Mouse (Mus musculus) embryo, embryonic 11 days (tissue): ENCODE results near the gene Tnfaip1.
"Not testable (repeated sequence)": the region's sequence is repeated elsewhere in the genome, so short reads cannot be mapped to it uniquely, and the experiment has no call there.

Experiments used
- DNase-seq: peaks from one replicate; pipeline ENCODE4 v3.0.0-alpha.2; 2015

The Tnfaip1 gene

DNA sequence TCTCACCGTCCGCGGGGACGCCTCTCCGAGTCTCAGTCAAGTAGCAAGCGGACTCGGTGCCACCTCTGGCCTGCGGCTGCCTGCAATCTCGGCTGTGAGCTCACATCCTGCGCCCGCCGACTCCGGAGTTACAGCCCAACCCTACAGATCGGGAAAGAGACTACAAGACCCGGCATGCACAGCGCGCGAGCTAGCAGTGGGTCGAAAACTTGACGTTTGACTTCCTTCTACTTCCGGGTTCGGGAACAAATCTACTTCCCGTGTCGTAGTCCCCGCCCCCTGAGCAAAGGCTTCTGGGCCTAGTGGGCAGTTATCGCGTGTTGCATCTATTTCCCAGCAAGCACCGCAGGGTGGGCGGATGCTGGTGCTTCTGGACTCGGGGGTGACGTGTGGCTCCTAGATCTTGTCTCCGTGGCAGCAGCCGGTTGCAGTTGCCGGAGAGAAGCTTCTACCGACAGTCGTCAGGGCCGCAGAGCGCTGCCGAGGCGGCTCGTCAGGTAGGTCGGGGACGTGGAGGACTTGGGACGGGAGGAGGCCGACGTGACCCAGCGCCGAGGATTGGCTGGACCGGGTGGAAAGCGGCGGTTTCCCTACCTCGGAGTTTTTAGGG, at the start of gene Tnfaip1, which contains the start of gene Ift20:
Tnfaip1 (minus strand) TSS at position 253 of the 610 bp plus-strand sequence.
Ift20 (plus strand) TSS at position 282 of the 610 bp plus-strand sequence.
- peak; percentile 99 for DNase-seq

DNA sequence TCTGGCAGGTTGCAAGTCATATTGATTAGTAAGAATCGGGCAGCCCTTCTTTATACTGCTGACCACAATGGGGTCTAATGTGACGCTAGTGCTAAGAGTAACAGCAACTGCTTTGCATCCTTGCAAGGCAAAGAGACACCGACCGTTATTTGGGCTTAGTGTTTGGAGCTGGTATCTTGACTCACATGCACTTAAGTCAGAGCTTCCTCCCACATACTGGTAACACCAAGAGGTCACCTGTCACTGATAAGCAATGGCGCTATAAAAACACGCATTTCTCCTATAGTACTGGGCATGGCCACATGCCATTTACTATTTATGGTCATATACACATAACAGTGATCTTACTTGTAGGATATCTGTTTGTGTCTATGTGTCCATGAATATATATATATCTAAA, 46.7 kb upstream of the Tnfaip1 start:
- DNase-seq: no peak

DNA sequence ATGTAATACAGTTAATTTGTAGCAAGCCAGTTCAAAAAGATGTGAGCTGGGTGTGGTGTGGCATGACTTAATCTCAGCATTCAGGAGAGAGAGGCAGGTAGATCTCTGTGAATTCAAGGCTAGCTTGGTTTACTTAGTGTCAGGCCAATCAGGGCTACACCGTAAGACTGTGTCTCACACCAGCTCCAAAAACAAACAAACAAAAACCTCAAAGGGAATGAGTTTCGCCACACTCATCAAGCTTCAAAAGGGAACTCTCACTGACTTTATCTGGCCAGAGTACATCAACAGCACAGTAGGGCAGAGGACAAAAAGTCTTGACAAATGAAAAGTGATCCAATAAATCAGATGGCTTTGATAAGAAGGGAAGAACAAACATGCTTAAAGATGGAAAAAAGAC, 38.8 kb upstream of the Tnfaip1 start:
- no peak for DNase-seq

DNA sequence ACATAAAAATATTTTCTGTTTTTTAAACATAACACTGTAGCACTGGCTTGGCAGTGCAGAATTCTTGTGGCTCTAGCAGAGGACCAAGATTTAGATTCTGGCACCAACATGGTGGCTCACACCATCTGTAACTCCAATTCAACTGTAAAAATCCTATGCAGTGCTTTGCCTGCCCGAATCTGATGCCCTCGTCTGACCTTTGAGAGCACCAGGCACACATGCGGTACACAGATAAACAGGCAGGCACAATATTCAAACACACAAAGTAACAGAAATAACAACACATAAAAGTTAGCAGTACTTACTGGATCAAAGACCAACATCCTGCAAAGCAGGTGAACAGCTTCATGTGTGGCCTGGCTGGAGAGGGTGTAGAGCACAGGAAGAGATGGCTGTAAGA, 38.4 kb upstream of the Tnfaip1 start:
- DNase-seq: no peak

DNA sequence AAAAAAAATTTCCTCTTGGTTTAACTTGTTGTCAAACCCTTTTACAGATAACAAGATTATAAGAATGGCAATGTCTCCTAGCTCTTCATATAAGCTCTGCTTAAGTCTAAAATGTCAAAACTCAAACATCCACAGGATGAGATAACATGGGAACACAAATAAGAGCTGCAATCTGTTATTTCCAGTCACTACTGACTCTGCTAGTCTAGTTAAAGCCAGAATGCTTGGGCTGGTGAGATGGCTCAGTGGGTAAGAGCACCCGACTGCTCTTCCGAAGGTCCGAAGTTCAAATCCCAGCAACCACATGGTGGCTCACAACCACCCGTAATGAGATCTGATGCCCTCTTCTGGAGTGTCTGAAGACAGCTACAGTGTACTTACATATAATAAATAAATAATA, 37.9 kb upstream of the Tnfaip1 start:
- DNase-seq: not testable (repeated sequence)

DNA sequence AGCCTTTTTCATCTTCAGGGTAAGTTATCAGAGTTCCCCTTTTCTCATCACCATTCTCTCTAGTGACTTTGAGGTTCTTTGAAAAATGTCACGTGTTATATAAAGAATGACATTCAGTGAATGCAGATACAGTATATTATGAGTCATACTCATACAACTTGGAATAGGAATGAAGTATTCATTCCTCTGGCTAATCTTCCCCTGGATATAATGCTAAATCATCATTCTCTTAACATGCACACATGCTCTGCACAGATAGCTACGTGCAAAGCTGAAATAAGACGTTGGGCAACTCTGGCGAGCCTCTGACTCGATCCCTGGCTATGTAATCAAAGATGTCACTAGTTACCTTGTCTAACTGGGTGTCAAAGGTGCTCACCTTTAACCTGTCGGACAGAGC, 35.7 kb upstream of the Tnfaip1 start:
- no peak for DNase-seq

DNA sequence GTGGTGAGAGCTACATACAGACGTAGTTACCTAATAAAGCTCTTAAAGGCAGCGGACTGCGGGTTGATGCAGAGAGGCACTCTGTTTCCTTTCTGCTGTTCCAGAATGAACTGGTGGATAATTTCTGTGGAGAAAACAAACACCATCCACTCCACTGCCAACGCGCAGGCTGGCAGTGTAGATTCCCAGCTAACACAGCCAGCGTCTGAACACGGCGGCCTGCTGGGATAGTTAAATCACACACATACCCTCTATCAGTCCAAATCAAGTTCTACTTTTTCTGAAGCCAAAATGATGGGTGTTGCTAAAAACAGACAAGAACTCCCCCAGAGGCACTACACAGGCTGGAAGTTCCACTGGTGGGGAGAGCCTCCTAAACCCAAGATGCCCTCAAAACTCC, 35.3 kb upstream of the Tnfaip1 start:
- no peak for DNase-seq

DNA sequence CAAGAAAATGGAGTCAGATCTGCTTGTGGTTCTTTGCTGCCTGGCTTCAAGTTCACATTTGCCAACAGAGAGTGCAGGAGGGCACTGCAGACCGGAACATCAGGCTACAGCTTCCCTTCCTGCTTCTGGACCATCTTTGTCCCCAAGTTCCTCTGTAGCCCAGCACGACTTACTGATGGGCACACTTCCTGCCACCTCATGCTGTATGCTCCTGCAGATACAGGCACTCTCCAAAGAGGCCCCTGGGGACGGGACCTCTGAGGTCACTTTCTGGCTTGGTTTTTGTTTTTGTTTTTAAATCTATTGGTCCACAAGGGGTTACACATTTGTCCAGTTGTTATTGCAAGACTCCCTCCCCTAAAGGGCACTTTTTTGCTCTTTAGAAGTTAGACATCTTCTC, 33.7 kb upstream of the Tnfaip1 start:
- no peak for DNase-seq

DNA sequence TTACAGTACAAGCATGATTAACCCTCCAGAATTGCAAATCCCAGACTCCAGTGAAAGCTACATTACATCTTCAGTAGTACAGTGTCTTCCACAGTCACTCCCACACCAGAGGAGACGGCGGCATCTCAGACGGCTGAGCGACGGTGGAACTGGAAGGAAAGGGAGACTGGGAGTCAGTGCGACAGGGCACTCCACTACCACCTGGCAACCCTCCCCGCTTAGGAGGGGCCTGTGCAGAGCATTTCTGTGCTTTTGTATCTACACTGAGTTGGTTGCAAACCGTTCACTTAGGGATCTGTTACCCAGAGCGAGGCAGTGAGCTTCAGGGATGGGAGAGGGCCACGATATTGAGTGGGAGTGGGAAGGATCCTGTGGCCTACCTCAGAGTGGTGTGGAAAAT, 32.7 kb upstream of the Tnfaip1 start:
- no peak for DNase-seq

DNA sequence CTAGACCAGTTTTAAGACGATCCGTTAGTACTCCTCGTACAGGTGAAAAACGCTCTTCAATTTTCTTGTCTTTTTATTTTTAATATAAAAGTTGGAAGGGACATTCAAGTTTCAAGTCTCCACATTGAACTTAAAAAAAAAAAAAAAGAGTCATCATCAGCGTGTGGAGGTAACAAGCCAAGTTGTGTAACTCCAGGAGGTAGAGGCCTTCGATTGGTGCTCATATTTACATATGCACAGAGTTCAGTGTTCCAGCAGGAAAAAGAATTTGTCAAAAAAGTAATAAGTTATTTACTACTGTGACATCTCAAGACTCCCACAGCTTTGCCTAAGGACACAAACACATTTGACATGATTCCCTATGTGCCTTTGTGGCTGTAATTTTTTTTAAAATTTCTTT, 31.5 kb upstream of the Tnfaip1 start:
- DNase-seq: no peak

DNA sequence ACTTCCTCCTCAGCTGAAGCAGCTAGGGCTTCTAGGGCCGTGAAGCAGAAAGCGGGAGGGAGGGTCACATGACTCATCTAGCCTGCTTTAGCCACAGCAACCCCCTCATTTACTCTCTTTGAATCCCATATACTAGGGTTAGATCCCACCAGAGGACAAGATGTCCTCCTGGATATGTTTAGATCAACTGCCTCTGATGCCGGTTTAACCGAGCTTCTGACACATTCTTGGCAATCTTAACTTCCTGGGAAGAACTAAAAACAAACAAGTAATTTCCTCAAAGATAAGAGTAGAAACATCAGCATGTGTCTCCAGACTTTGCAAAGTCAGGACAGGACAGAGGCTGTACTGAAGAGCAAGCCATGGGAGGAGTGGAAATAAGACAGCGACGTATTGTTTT, 30.6 kb upstream of the Tnfaip1 start:
- DNase-seq: no peak

DNA sequence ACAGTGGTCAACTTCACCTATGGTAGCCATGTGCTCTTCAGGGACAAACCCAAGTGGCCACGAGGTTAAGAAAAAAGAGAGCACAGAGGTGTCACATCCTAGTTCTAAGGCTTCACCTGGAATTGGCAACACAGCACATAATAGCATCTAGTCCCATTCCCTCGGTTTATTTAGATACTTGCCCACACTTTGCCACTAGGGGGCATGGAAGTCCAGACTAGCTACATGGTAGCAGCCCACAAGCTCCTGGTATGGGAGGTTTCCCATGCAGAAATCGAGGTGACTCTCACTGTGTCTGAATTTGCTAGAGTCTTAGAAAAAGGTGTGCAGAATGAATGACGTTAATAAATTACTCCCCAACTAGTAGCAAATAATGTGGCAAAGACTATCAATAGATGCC, 24.3 kb upstream of the Tnfaip1 start:
- DNase-seq: peak; percentile 86

DNA sequence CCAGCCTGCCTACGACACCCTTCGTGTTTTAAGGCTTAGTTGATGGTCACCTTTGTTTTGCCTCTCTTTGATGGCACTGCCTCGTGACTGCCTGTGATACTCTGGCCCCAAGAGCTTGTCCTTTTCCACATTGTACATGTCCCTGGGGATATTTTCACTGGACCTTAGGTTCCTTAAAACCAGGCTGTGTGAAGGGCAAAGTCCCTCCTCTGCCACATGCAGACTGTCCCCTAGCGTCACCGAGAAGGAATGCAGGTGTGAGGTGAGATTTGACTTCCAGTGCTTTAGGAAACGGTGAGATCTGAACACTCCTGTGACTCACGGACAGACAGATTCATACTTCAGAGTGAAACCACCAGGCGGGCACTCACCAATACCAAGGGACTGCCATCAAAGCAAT, 21.1 kb upstream of the Tnfaip1 start:
- DNase-seq: no peak

DNA sequence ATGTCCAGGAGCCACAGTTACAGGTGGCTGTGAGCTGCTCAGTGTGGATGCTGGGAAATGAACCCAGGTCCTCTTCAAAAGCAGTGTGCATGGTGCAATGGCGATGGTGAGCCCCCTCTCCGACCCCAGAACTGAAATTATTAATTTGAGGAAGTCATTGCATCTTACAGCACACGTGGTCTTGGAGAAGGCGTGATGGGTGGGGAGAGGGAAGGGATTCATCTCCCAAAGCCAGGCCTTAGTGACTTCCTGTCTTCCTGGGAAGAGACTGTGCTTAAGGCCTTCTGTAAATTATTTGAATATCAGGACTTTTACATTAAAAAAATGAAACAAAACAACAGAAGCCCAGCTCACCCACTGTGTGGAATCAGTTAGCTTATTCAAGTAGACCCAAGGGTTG, 19.9 kb upstream of the Tnfaip1 start:
- DNase-seq: no peak

DNA sequence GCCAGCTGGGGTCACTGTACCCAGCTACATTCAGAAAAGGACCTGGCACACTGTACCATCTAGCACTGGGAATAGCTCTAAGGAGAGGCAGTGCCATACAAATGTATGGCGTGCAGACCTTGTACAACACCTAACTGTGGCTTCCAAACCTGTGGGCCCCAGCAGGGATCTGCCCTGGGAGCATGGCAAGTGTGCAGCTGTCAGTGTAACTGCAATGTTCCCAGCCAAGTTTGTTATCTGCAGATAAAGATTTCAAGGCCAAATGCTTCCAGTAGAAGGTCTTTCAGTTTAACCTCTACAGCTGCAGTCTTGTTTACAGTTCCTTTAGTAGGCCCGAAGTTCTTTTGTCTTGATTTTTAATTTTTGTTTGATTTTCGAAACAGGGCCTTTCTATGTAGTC, 19.5 kb upstream of the Tnfaip1 start:
- no peak for DNase-seq

DNA sequence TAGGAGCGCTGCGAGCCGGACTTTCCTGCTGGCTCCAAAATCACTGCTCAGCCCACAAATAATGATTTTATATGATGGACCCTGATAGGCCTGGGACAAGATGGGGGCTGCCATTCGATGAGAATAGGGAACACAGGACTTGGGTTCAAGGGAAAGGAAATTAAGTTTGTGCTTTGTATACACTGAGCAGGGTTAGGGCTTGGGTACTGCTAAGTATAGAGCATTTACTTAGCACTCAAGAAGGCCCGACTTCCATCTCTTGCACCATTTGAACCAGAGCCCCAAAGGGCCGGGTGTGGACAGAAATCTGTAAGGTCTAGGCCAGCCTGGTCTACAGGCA, 14.9 kb upstream of the Tnfaip1 start:
- DNase-seq: no peak

DNA sequence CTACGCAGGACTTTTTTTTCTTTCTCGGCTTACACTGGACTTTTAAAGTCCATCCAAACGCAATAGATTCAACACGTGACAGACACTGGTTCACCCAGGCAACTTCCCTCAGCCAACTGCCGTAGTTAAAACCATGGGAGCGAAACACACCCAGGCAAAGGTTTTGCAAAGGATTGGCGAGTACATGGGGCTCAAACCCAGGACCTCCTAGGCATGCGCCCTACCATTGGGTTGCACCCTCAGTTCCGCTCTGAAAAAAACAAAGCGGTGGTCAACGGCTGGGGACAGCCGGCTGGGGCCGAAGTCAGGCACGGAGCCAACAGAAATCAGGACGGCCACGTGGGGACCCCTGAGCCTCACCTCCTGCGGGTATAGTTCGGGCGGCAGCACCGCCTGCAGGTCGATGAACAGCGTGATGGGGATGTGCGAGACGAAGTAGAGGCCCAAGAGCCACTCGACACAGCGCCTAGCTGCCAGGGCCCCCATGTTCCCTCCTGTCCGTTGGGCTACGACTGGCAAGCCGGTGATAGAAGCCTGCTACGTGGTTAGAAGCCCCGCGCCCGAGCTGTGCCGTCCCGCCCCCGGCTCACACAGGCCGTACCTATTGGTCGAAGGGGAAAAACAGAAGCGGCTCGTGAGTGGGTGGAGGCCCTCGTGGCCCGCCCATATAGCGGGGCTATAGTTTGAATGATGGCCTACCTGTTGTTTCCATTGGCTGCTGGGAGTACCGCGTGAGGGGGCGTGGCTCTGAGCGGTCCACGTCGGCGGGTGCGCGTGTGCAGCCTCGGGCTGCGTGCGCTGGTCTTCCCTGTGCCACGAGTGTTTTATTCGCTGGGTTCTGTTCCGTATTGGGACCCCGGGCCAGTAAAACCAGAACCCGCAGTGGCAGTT, 14.3 kb upstream of the Tnfaip1 start, which contains the start of gene Tmem97:
Tmem97 (minus strand) TSS at position 610 of the 891 bp plus-strand sequence.
- DNase-seq: peak; percentile 98

DNA sequence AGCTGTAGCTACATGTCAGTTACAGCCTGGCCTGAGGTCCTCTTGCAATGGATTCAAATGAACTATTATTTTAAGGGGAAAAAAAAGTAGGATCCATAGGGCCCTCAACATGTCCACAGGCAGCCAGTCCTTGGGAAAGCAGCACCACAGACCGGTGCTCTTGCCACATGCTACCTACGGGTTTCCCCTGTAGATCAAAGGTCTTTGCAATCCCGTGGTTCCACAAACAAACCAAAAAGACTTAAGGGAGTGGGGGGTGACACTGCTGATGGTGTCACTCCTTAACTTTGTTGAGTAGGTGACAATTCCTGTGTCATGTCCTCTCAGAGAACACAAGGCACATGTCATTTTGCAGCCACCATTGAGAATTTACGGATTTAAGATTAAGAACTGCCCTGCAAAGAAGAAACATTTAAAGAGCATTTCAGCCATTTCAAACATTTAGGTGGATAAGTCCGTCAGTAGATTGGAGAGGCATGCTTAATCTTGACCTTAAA, 13.4 kb upstream of the Tnfaip1 start:
- DNase-seq: no peak

DNA sequence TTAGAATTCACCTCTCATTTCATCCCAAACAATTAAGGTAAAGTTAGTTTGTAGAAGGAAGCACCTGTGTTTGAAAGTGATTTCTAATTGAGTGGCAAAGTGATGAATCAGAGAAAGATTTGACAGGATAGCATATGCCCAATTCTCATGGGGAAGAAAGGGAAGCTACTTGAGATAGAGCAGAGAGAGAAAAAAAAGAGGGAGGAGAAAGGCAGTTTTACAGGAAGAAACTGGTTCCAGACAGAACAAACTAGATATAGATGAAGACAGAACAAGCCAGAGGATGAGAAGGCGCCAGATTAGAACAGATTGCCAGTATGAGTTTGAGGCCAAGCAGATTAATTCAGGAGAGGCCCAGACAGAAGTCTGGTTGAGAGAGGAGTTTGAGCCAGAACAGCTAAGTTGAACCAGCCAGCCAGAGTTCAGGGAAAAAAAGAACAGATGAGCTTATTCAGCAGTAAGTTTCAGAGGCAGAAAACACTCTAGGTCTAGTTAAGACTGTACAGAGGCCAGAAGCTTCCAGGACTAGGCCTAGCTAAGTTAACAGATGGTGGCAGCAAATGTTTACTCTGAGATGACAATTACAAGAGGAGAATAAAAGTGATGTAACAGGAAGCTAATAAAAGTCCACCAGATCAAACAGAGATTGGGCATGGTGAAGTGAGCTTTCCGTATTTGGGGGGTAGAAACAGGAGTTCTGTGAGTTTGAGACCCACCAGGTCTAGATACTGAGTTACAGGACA, 11.8 kb upstream of the Tnfaip1 start:
- no peak for DNase-seq

DNA sequence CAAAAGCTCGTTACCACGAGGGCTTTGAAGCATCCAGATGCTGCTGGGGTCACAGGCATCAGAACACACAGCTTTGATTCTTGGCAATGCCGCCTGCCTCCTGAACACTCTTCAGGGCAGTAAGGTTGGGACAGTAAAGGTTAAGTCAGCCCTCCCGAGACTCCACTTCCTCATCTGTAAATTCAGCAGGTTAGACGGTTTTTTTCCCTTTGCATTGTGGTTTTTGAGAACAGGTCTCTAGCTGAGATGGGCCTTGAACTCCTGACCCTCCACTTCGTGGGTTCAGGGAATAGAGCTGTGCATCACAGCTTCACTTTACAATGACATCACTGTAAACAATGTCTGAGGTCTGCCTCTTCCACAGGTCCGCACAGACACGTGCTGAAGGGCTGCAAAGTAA, 9.0 kb upstream of the Tnfaip1 start:
- DNase-seq: no peak

DNA sequence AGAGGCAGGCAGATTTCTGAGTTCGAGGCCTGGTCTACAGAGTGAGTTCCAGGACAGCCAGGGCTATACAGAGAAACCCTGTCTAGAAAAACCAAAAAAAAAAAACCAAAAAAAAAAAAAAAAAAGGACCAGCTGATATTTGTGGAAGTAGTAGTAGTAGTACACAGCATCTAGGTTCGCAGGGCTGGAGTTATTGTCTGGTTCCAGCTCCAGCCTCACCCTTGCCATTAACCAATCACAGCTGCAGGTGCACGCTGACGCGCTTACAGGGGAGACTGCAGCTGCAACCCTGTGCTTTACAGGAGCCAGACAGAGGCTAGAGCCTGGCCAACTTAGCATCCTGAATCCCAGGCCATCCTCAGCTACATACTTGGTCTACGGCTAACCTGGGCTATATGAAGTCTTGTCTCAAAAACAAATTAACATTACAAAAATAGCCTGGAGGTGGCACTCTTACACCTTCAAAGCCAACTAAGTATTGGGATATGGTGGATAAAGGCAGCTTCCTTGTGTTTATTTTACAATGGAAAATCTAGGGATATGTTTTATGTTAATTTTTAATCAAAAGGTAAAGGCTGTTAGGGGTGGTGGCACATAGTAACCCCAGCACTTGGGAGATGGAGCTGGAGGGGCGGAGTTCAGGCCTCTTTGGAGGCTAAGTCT, 8.4 kb upstream of the Tnfaip1 start:
- DNase-seq: no peak

DNA sequence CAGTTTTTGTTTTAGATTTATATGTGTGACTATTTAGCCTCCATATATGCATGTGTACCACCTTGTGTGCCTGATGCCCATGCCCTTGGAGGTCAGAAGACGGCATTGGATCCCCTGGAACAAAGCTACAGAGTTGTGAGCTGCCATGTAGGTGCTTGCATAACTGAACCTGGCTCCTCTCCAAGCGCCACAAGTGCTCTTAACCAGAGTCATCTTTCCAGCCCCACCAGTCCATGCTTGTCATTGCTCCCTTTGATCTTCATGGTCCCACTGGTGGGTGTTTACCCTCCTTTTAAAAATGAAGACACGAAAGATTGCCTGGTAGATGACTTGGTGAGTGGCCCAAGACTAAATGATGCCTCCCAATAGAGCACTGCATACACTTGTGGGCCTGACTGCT, 4.2 kb upstream of the Tnfaip1 start:
- no peak for DNase-seq

DNA sequence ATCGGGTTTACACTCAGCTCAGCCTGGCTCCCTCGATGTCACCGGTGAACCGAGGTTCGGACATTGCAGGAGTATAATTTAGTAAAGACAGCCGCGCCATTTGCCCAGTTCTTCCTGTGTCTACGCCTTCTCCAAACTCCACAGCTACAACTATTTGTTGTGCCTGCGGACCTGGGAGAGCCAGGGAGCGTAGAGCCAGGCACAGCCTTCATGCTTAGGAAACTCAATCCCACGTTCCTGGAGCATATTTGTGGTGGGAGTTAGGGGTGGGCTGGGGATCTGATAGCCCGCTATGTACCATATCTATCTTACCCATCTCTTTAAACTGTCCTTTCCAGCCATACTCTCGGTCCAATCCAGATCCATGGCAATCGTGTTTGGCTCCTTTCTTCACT, 555 bp upstream of the Tnfaip1 start:
- no peak for DNase-seq
